Mouse (Mus musculus): ENCODE data around the gene Tysnd1. TPM values are rescaled to one million over a fixed set of nuclear protein-coding genes. Genes with fewer than 3 reads are reported as not detected.

Tysnd1 gene
- polyA plus RNA-seq (2014; fragmentation: Nextera tagmentation; extraction: Ambion mirVana), result 37.2 and 41.4 TPM in 2 replicates

DNA sequence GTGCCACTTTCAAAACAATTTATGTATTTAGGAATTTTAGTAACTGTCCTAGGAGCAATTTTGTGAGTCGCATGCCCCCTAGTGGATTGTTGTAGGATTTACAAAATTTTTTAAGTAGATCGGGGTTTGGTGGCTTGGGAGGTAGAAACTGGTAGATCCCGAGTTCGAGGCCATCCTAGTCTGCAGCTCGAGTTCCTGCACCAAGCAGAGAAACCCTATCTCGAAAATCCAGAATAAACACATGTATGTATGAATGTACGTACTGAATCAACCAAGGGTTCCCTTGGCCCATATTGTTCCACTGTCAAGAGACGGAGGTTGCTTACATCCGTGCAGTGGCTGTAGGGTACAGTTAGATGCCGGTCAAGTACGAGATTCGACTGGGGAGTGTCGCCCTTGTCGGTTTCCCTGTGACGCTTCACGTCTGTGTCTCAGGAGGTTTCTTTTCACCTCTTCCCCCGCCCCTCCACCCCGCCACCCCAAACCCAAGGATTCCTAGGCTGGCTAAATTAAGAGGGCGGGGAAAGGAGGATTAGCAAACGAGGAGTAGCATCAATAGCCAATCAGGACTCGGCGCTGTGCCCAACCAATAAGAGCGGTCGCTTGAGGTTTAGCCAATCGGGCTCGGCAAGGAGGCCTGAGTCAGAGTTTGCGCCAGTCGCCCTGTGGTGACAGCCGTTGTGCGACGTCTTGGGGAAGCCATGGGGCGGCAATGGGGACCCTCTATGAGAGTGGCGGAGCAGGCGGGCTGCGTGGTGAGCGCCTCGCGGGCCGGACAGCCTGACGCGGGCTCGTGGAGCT, at the start of gene Tysnd1:
Tysnd1 (plus strand) TSS at position 645 of the 801 bp plus-strand sequence.
- Histone ChIP-seq H3K4me1 (ENCODE audit: insufficient read depth) (peaks cover 10% of the 10 kb centered on the region), H3K9me3 (ENCODE audit: low read depth, low read length) (no peaks in the 10 kb centered on the region), H3K36me3 (ENCODE audit: insufficient read depth) (peaks cover 50% of the 10 kb centered on the region), H3K4me2 (peak within 1 kb of the TSS; percentile 99), H3K9ac (peak within 1 kb of the TSS; percentile 73), H3K4me3 (ENCODE audit: low read depth, low read length) (peak within 1 kb of the TSS; percentile 98), H3K27ac (ENCODE audit: low read depth) (no peak within 1 kb of the TSS), H3K27me3 (ENCODE audit: insufficient read depth, low read length) (no peaks in the 10 kb centered on the region)
- WGBS, result 1% methylated on average over 42 of the region's 42 CpGs
- TF ChIP-seq CTCF (IDR thresholded peaks at IDR 0.05; ENCODE audit: low read depth), result peak; percentile 57
- ATAC-seq (ENCODE audit: insufficient read depth), result peak; percentile 97
- peak; percentile 99 for DNase-seq

DNA sequence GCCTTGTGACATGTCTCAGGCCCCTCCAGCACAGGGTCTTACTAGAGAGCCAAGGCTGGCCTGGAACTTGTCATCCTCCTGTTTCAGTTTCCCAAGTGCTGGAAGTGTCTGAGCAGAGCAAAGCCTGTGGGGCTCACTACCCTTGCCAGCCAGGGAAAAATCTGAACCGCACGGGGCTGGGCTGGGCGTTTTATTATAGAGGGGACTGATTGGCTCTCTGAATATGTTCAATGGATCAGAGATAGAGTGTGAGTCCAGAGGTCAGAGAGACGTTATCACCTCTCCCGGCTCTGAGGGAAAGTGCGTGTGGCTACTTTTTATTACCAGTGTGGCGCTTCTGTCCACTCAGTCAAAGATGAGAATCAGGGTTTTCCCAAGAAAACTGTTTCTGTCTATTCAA, 48.8 kb upstream of the Tysnd1 start:
- ATAC-seq (ENCODE audit: insufficient read depth) (no peak), DNase-seq (no peak)
- H3K27me3 ChIP-seq (ENCODE audit: insufficient read depth, low read length), result no peaks in the 10 kb centered on the region
- no peaks in the 10 kb centered on the region for H3K4me1 ChIP-seq (ENCODE audit: insufficient read depth)
- no peak overlapping the region for H3K9ac ChIP-seq
- no peak for TF ChIP-seq CTCF (IDR thresholded peaks at IDR 0.05; ENCODE audit: low read depth)
- peaks cover 9% of the 10 kb centered on the region; the same call in 1 of the 2 replicates for H3K36me3 ChIP-seq (ENCODE audit: insufficient read depth)
- no peak overlapping the region for H3K4me3 ChIP-seq (ENCODE audit: low read depth, low read length)
- H3K27ac ChIP-seq (ENCODE audit: low read depth), result no peak overlapping the region
- H3K9me3 ChIP-seq (ENCODE audit: low read depth, low read length), result no peaks in the 10 kb centered on the region
- WGBS, result 62% methylated on average over 7 of the region's 7 CpGs
- H3K4me2 ChIP-seq, result no peak overlapping the region

DNA sequence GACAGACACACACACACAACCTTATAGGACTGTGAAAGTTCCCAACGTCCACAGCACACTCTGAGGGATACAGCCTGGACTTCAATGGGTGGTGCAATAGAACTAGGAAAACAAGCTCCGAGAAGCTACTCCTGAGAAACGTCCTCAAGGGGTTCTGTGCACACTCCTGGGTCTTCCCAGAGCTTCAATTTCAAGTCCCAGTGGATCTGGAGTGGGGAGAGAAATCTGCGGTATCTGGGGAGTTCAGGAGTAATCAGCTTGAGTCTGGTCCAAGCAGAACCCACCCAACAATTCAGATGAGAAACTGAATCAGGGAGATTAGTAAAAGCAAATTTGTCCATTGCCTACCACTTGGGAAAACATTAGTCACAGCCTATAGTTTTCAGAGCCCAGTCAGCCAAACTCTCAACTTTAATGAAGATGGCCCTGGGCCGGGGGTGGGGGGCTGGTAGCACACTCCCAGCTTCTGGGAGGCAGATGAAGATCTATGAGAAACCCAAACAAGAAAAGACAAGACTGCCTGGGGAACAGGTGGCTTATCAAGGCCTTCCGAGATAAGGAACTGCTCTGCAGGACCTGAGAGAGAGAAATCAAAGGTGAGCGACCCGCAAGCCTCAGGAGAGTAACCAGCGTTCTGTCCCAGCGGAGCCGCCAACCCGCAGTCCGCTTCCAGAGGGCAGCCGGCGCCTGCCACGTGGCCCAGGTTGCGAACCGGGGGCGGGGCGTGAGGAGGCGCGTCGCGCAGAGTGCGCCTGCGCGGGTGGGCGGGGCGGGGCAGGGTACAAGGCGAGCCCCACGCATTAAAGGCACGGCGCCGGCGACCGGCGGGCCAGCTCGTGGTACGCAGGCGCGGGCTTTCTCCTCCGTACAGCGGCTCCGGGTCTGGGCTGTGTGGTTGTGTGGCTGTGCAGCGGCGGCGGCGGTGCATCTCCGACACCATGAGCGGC, 47.3 kb upstream of the Tysnd1 start, which contains the start of gene Ppa1:
Ppa1 (plus strand) TSS at position 763 of the 947 bp plus-strand sequence.
- TF ChIP-seq CTCF (IDR thresholded peaks at IDR 0.05; ENCODE audit: low read depth), result no peak
- 2% methylated on average over 48 of the region's 50 CpGs for WGBS
- peak within 1 kb of the TSS; percentile 87 for H3K4me3 ChIP-seq (ENCODE audit: low read depth, low read length)
- peak within 1 kb of the TSS; percentile 91 for H3K4me2 ChIP-seq
- H3K27me3 ChIP-seq (ENCODE audit: insufficient read depth, low read length), result no peaks in the 10 kb centered on the region
- peak within 1 kb of the TSS; percentile 76 for H3K27ac ChIP-seq (ENCODE audit: low read depth)
- DNase-seq, result peak; percentile 94
- peaks cover 19% of the 10 kb centered on the region; the same call in 1 of the 2 replicates for H3K36me3 ChIP-seq (ENCODE audit: insufficient read depth)
- H3K4me1 ChIP-seq (ENCODE audit: insufficient read depth), result no peaks in the 10 kb centered on the region
- peak within 1 kb of the TSS; percentile 79 for H3K9ac ChIP-seq
- ATAC-seq (ENCODE audit: insufficient read depth), result peak; percentile 98
- no peaks in the 10 kb centered on the region for H3K9me3 ChIP-seq (ENCODE audit: low read depth, low read length)

GRCm38 (mm10) chr10:61648737-61649645, 46.3 kb upstream of the Tysnd1 start:
- DNase-seq, result peak; percentile 22
- Histone ChIP-seq H3K27ac (ENCODE audit: low read depth) (peak overlapping the region; percentile 76), H3K9me3 (ENCODE audit: low read depth, low read length) (no peaks in the 10 kb centered on the region), H3K4me1 (ENCODE audit: insufficient read depth) (no peaks in the 10 kb centered on the region), H3K4me2 (peak overlapping the region; percentile 91), H3K36me3 (ENCODE audit: insufficient read depth) (peaks cover 28% of the 10 kb centered on the region; the same call in 1 of the 2 replicates), H3K4me3 (ENCODE audit: low read depth, low read length) (peak overlapping the region; percentile 87), H3K27me3 (ENCODE audit: insufficient read depth, low read length) (no peaks in the 10 kb centered on the region), H3K9ac (peak overlapping the region; percentile 79)
- no peak for TF ChIP-seq CTCF (IDR thresholded peaks at IDR 0.05; ENCODE audit: low read depth)
- 1% methylated on average over 49 of the region's 49 CpGs for WGBS
- peak; percentile 77 for ATAC-seq (ENCODE audit: insufficient read depth)

- H3K9me3 ChIP-seq (ENCODE audit: low read depth, low read length), result no peaks in the 10 kb centered on the region
- no peak for DNase-seq
- peaks cover 48% of the 10 kb centered on the region for H3K36me3 ChIP-seq (ENCODE audit: insufficient read depth)
- no peaks in the 10 kb centered on the region for H3K27me3 ChIP-seq (ENCODE audit: insufficient read depth, low read length)
- no peak overlapping the region for H3K27ac ChIP-seq (ENCODE audit: low read depth)
- H3K4me2 ChIP-seq, result no peak overlapping the region
- H3K9ac ChIP-seq, result no peak overlapping the region
- 86% methylated on average over 4 of the region's 4 CpGs for WGBS
- no peak for ATAC-seq (ENCODE audit: insufficient read depth)
- H3K4me3 ChIP-seq (ENCODE audit: low read depth, low read length), result no peak overlapping the region
- H3K4me1 ChIP-seq (ENCODE audit: insufficient read depth), result no peaks in the 10 kb centered on the region
- TF ChIP-seq CTCF (IDR thresholded peaks at IDR 0.05; ENCODE audit: low read depth), result no peak
Measured at GRCm38 (mm10) chr10:61654105-61654504, 41.2 kb upstream of the Tysnd1 start.

- H3K36me3 ChIP-seq (ENCODE audit: insufficient read depth), result peaks cover 54% of the 10 kb centered on the region
- no peaks in the 10 kb centered on the region for H3K27me3 ChIP-seq (ENCODE audit: insufficient read depth, low read length)
- no peak overlapping the region for H3K4me3 ChIP-seq (ENCODE audit: low read depth, low read length)
- WGBS, result 83% methylated on average over 7 of the region's 7 CpGs
- H3K27ac ChIP-seq (ENCODE audit: low read depth), result no peak overlapping the region
- no peak overlapping the region for H3K9ac ChIP-seq
- DNase-seq, result no peak
- H3K4me2 ChIP-seq, result no peak overlapping the region
- TF ChIP-seq CTCF (IDR thresholded peaks at IDR 0.05; ENCODE audit: low read depth), result no peak
- H3K9me3 ChIP-seq (ENCODE audit: low read depth, low read length), result no peaks in the 10 kb centered on the region
- no peak for ATAC-seq (ENCODE audit: insufficient read depth)
- H3K4me1 ChIP-seq (ENCODE audit: insufficient read depth), result no peaks in the 10 kb centered on the region
Measured at GRCm38 (mm10) chr10:61654691-61655090, 40.6 kb upstream of the Tysnd1 start.

All from lung, embryonic 14.5 days (tissue).